Mouse (Mus musculus): ENCODE results near the gene Camta1. TPM values are rescaled to one million over a fixed set of nuclear protein-coding genes. Genes with fewer than 3 reads are reported as not detected.

Camta1 gene
- polyA plus RNA-seq, 1 experiment from 2014 or later, result 115 TPM

GRCm38 (mm10) chr4:151337543-151337942 lies 524.1 kb downstream of the Camta1 start:
- DNase-seq (ENCODE audit: low spot score) (no peak), ATAC-seq (replicated peaks; ENCODE audit: low FRiP score, low read depth) (no peak)
- no peak overlapping the region for H3K27ac ChIP-seq

GRCm38 (mm10) chr4:151336413-151336812 lies 525.3 kb downstream of the Camta1 start:
- Histone ChIP-seq H3K4me3 (replicated peaks; ENCODE audit: low read depth, low read length) (no peak overlapping the region), H3K36me3 (ENCODE audit: insufficient read depth, low read length) (no peaks in the 10 kb centered on the region), H3K27ac (no peak overlapping the region), H3K4me2 (ENCODE audit: low read length) (no peak overlapping the region), H3K27me3 (ENCODE audit: insufficient read depth, low read length) (no peaks in the 10 kb centered on the region), H3K4me1 (replicated peaks; ENCODE audit: insufficient read depth, low read length) (no peaks in the 10 kb centered on the region), H3K9me3 (replicated peaks; ENCODE audit: low read length) (no peaks in the 10 kb centered on the region), H3K9ac (ENCODE audit: low read depth, low read length) (no peak overlapping the region)
- 51% methylated on average over 13 of the region's 13 CpGs for WGBS
- TF ChIP-seq CTCF (IDR thresholded peaks at IDR 0.05; ENCODE audit: low read depth), result no peak
- DNase-seq (ENCODE audit: low spot score) (no peak), ATAC-seq (replicated peaks; ENCODE audit: low FRiP score, low read depth) (no peak)

More at GRCm38 (mm10) chr4:151337543-151337942, 524.1 kb downstream of the Camta1 start:
- no peak for TF ChIP-seq CTCF (IDR thresholded peaks at IDR 0.05; ENCODE audit: low read depth)
- Histone ChIP-seq H3K4me1 (replicated peaks; ENCODE audit: insufficient read depth, low read length) (no peaks in the 10 kb centered on the region), H3K4me3 (replicated peaks; ENCODE audit: low read depth, low read length) (no peak overlapping the region), H3K27me3 (ENCODE audit: insufficient read depth, low read length) (no peaks in the 10 kb centered on the region), H3K36me3 (ENCODE audit: insufficient read depth, low read length) (no peaks in the 10 kb centered on the region), H3K4me2 (ENCODE audit: low read length) (no peak overlapping the region), H3K9ac (ENCODE audit: low read depth, low read length) (no peak overlapping the region), H3K9me3 (replicated peaks; ENCODE audit: low read length) (no peaks in the 10 kb centered on the region)
- 23% methylated on average over 11 of the region's 11 CpGs for WGBS

GRCm38 (mm10) chr4:151334951-151335742 lies 526.5 kb downstream of the Camta1 start:
- H3K27me3 ChIP-seq (ENCODE audit: insufficient read depth, low read length), result no peaks in the 10 kb centered on the region
- H3K4me1 ChIP-seq (replicated peaks; ENCODE audit: insufficient read depth, low read length), result no peaks in the 10 kb centered on the region
- no peak for ATAC-seq (replicated peaks; ENCODE audit: low FRiP score, low read depth)
- no peak overlapping the region for H3K4me3 ChIP-seq (replicated peaks; ENCODE audit: low read depth, low read length)
- H3K9ac ChIP-seq (ENCODE audit: low read depth, low read length), result no peak overlapping the region
- H3K9me3 ChIP-seq (replicated peaks; ENCODE audit: low read length), result no peaks in the 10 kb centered on the region
- H3K36me3 ChIP-seq (ENCODE audit: insufficient read depth, low read length), result no peaks in the 10 kb centered on the region
- TF ChIP-seq CTCF (IDR thresholded peaks at IDR 0.05; ENCODE audit: low read depth), result peak; percentile 93
- DNase-seq (ENCODE audit: low spot score), result peak; percentile 71
- H3K4me2 ChIP-seq (ENCODE audit: low read length), result no peak overlapping the region
- no peak overlapping the region for H3K27ac ChIP-seq
- 38% methylated on average over 23 of the region's 23 CpGs for whole genome bisulfite sequencing

GRCm38 (mm10) chr4:151332074-151332849 lies 529.4 kb downstream of the Camta1 start:
- Histone ChIP-seq H3K4me1 (replicated peaks; ENCODE audit: insufficient read depth, low read length) (no peaks in the 10 kb centered on the region), H3K27ac (no peak overlapping the region), H3K4me3 (replicated peaks; ENCODE audit: low read depth, low read length) (no peak overlapping the region), H3K27me3 (ENCODE audit: insufficient read depth, low read length) (no peaks in the 10 kb centered on the region), H3K9ac (ENCODE audit: low read depth, low read length) (no peak overlapping the region), H3K36me3 (ENCODE audit: insufficient read depth, low read length) (no peaks in the 10 kb centered on the region), H3K9me3 (replicated peaks; ENCODE audit: low read length) (no peaks in the 10 kb centered on the region), H3K4me2 (ENCODE audit: low read length) (no peak overlapping the region)
- no peak for DNase-seq (ENCODE audit: low spot score)
- TF ChIP-seq CTCF (IDR thresholded peaks at IDR 0.05; ENCODE audit: low read depth), result no peak
- WGBS, result 82% methylated on average over 19 of the region's 19 CpGs
- ATAC-seq (replicated peaks; ENCODE audit: low FRiP score, low read depth), result no peak

GRCm38 (mm10) chr4:151330983-151331382 lies 530.7 kb downstream of the Camta1 start:
- no peaks in the 10 kb centered on the region for H3K9me3 ChIP-seq (replicated peaks; ENCODE audit: low read length)
- H3K4me1 ChIP-seq (replicated peaks; ENCODE audit: insufficient read depth, low read length), result no peaks in the 10 kb centered on the region
- H3K4me2 ChIP-seq (ENCODE audit: low read length), result no peak overlapping the region
- no peak overlapping the region for H3K27ac ChIP-seq
- H3K27me3 ChIP-seq (ENCODE audit: insufficient read depth, low read length), result no peaks in the 10 kb centered on the region
- no peak overlapping the region for H3K4me3 ChIP-seq (replicated peaks; ENCODE audit: low read depth, low read length)
- ATAC-seq (replicated peaks; ENCODE audit: low FRiP score, low read depth), result no peak
- no peaks in the 10 kb centered on the region for H3K36me3 ChIP-seq (ENCODE audit: insufficient read depth, low read length)
- H3K9ac ChIP-seq (ENCODE audit: low read depth, low read length), result no peak overlapping the region
- WGBS, result 72% methylated on average over 8 of the region's 8 CpGs
- peak; percentile 47; the same call in 1 of the 2 replicates for TF ChIP-seq CTCF (IDR thresholded peaks at IDR 0.05; ENCODE audit: low read depth)
- no peak for DNase-seq (ENCODE audit: low spot score)

GRCm38 (mm10) chr4:151328071-151328470 lies 533.6 kb downstream of the Camta1 start:
- Histone ChIP-seq H3K36me3 (ENCODE audit: insufficient read depth, low read length) (no peaks in the 10 kb centered on the region), H3K9me3 (replicated peaks; ENCODE audit: low read length) (no peaks in the 10 kb centered on the region), H3K27ac (no peak overlapping the region), H3K9ac (ENCODE audit: low read depth, low read length) (no peak overlapping the region), H3K4me3 (replicated peaks; ENCODE audit: low read depth, low read length) (no peak overlapping the region), H3K27me3 (ENCODE audit: insufficient read depth, low read length) (no peaks in the 10 kb centered on the region), H3K4me2 (ENCODE audit: low read length) (no peak overlapping the region), H3K4me1 (replicated peaks; ENCODE audit: insufficient read depth, low read length) (no peaks in the 10 kb centered on the region)
- no peak for DNase-seq (ENCODE audit: low spot score)
- WGBS, result 53% methylated on average over 6 of the region's 6 CpGs
- no peak for TF ChIP-seq CTCF (IDR thresholded peaks at IDR 0.05; ENCODE audit: low read depth)
- ATAC-seq (replicated peaks; ENCODE audit: low FRiP score, low read depth), result no peak
